Mouse (Mus musculus) brown adipose tissue, adult 24 weeks (tissue): Measurements from ENCODE around the gene Slc27a1. TPM values are rescaled to one million over a fixed set of nuclear protein-coding genes. Genes with fewer than 3 reads are reported as not detected.

Experiments used
- H3K27ac ChIP-seq: fragments of 200-500 bp; replicated peaks from 2 replicates; pipeline ENCODE4 v1.5.1; 2012; ENCODE audit warnings: low read depth, mild to moderate bottlenecking, low read length
- H3K4me1 ChIP-seq: fragments of 200-500 bp; 2 replicates; pipeline ENCODE4 v1.6.1; 2012; ENCODE audit warnings: low read length, mixed read lengths; ENCODE audit not compliant: control insufficient read depth, insufficient read depth, insufficient read length
- H3K4me3 ChIP-seq: fragments of 200-500 bp; 2 replicates; pipeline ENCODE4 v1.5.1; 2012; ENCODE audit warnings: low read depth, mild to moderate bottlenecking, low read length, moderate library complexity; ENCODE audit not compliant: insufficient read depth
- polyA plus RNA-seq: library from polyadenylated mRNA; stranded (reverse); fragments of >200 nt; gene quantifications from 2 replicates; pipeline ENCODE4 v1.2.4, GENCODE M21; 2012; ENCODE audit not compliant: missing spikeins, insufficient read depth, insufficient read length

Slc27a1 gene
- polyA plus RNA-seq, 1 experiment: 118 TPM

- no peak overlapping the region for H3K27ac ChIP-seq
- peaks cover 12% of the 10 kb centered on the region for H3K4me1 ChIP-seq
- peak overlapping the region; percentile 84 for H3K4me3 ChIP-seq
Measured at GRCm38 (mm10) chr8:71591017-71591416, 22.3 kb downstream of the Slc27a1 start.

GRCm38 (mm10) chr8:71591471-71592373, 23.0 kb downstream of the Slc27a1 start, which contains the start of gene Pgls:
Gene Pgls (plus strand): TSS chr8:71592176.
- H3K27ac ChIP-seq: peak within 1 kb of the TSS; percentile 88
- peaks cover 12% of the 10 kb centered on the region for H3K4me1 ChIP-seq
- peak within 1 kb of the TSS; percentile 84 for H3K4me3 ChIP-seq

DNA sequence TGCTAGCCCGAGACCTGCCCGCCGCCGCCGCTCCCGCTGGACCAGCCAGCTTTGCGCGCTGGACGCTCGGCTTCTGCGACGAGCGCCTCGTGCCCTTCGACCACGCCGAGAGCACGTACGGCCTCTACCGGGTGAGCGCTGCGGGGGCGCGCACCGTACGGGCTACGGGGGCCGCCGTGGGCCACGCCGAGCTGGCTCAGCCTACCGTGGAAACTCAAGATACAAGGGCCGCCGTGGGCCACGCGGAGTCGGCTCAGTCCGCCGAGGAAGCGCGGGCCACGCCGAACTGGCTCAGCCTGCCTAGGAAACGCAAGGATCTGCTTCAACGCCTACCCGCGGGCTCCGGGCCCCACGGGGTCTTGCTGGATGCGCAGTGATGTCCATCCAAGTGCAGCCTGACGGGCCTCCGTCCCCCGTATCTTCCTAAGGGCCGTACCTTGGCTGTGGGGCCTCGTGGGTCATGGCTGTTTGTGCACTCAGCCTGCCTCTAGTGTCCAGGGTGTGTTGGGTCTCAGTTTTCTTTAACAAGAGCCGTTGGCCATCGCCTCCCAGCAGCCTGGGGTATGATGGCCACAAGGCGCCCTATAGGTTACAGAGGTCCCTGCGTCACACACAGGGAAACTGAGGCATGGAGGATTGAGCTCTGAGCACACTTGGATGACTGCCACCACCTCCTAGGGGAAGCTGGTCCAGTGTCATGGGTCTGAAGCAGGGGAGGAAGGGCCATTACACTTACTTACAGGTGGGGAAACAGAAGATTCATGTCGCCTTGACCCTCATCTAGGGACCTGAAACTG, 23.9 kb downstream of the Slc27a1 start:
- Histone ChIP-seq H3K4me3 (peak overlapping the region; percentile 84), H3K4me1 (peaks cover 12% of the 10 kb centered on the region), H3K27ac (peak overlapping the region; percentile 88)

GRCm38 (mm10) chr8:71593556-71594323, 25.1 kb downstream of the Slc27a1 start:
- Histone ChIP-seq H3K4me1 (peaks cover 12% of the 10 kb centered on the region), H3K27ac (peak overlapping the region; percentile 88; the same call in 1 of the 2 replicates), H3K4me3 (no peak overlapping the region)

DNA sequence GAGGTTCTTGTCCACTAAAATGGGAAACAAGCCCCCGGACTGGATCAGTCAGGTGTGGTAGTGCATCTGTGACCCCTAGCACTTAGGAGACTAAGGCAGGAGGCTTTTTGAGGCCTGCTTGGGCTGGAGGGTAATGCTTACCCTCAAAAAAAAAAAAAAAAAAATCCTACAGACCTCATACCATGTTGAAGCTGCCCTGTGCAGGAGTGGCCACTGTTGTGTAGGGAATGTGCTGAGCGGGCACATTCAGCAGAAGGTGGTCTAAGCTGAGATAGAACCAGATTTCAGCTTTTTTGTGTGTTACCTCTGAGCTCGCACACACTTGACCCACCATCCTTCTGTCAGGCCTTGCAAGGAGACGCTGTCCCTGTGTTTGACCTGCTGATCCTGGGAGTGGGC, 25.6 kb downstream of the Slc27a1 start:
- Histone ChIP-seq H3K27ac (no peak overlapping the region), H3K4me1 (peaks cover 12% of the 10 kb centered on the region), H3K4me3 (no peak overlapping the region)

DNA sequence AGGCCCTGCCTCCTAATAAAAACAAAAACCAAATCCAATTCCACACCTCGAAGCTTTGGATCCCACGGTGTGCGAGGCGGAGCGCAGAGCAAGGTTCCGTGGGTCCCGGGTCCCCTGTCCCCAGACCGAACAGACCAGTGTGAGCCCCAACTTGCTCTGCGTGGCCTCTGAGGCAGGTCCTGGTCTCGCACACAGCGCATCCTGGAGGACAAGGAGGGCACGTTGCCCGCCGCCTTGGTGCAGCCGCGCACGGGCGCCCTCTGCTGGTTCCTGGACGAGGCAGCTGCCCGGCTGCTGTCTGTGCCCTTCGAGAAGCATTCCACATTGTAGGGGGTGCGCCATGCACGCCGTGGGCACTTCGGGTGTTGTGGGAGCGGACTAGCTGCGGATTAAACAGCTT, 27.2 kb downstream of the Slc27a1 start:
- Histone ChIP-seq H3K27ac (no peak overlapping the region), H3K4me3 (no peak overlapping the region), H3K4me1 (peaks cover 12% of the 10 kb centered on the region)

GRCm38 (mm10) chr8:71596384-71596783, 27.7 kb downstream of the Slc27a1 start:
- peaks cover 10% of the 10 kb centered on the region for H3K4me1 ChIP-seq

GRCm38 (mm10) chr8:71596798-71597197, 28.1 kb downstream of the Slc27a1 start:
- no peak overlapping the region for H3K4me3 ChIP-seq
- peaks cover 10% of the 10 kb centered on the region for H3K4me1 ChIP-seq
- H3K27ac ChIP-seq: no peak overlapping the region

More at GRCm38 (mm10) chr8:71596384-71596783, 27.7 kb downstream of the Slc27a1 start:
- H3K4me3 ChIP-seq: no peak overlapping the region
- H3K27ac ChIP-seq: no peak overlapping the region

DNA sequence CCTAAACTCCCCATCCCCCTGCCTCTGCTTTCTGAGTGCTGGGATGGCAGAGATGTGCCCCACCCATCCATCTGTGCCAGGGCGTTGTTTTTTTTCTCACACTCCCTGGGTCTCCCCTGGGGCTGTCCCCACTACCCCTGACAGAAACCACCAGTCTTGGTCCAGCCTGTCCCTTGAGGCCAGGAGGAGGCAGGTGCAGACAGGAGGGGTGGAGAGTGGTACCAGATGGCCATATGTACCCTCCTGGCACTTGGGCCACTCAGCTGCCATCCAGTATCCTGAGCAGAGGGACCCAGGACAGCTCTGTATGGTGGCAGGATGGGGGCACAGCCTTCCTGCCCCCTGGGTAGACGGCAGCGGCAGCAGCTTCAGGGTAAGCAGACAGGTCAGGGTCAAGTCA, 28.8 kb downstream of the Slc27a1 start, which contains the start of gene Fam129c:
Fam129c (plus strand) TSS at position 198 of the 400 bp plus-strand sequence.
- peaks cover 10% of the 10 kb centered on the region for H3K4me1 ChIP-seq
- H3K4me3 ChIP-seq: no peak within 1 kb of the TSS
- H3K27ac ChIP-seq: no peak within 1 kb of the TSS

- Histone ChIP-seq H3K4me3 (no peak overlapping the region), H3K27ac (no peak overlapping the region), H3K4me1 (peaks cover 7% of the 10 kb centered on the region; the same call in 1 of the 2 replicates)
Measured at GRCm38 (mm10) chr8:71598375-71598774, 29.7 kb downstream of the Slc27a1 start.

- Histone ChIP-seq H3K4me1 (peaks cover 5% of the 10 kb centered on the region; the same call in 1 of the 2 replicates), H3K27ac (no peak overlapping the region), H3K4me3 (no peak overlapping the region)
Measured at GRCm38 (mm10) chr8:71598841-71599240, 30.2 kb downstream of the Slc27a1 start.

DNA sequence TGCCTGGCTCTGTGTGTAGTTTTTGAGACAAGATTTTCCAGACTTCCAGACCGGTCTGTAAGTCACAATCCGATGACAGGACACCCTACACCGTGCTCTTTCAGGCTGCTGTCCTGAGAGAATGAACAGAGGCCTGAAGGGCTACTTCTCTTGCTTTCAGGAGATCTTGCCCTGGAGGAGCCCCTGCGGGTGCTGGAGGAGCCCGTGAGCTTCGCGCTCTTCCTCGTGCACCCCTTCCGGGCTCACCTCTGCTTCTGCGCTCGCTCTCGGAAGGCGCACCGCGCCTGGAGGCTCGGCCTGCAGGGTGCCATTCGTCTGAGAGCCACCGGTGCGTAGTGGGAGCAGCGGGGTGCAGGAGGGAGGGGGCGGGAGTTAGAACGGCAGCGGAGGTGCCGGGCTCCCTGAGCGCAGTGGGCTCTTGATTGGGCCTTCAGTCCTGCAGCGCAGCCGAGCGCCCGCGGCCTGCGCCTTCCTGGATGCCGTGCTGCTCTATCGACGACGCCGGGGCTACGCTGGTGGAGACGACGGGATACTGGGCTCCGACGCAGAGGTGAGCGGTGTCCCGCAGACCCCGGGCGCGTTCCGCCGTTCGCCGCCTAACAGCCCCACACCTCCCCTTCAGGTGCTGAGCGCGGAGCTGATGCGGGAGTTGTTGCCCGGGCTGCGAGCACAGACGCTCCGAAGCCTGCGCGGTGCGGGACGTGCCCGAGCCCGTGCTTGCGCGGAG, 33.4 kb downstream of the Slc27a1 start:
- H3K27ac ChIP-seq: no peak overlapping the region
- peak overlapping the region; percentile 32 for H3K4me3 ChIP-seq
- peaks cover 2% of the 10 kb centered on the region; the same call in 1 of the 2 replicates for H3K4me1 ChIP-seq

GRCm38 (mm10) chr8:71602666-71603334, 34.1 kb downstream of the Slc27a1 start:
- H3K27ac ChIP-seq: no peak overlapping the region

More at GRCm38 (mm10) chr8:71602666-71603334, 34.1 kb downstream of the Slc27a1 start:
- Histone ChIP-seq H3K4me1 (peaks cover 2% of the 10 kb centered on the region; the same call in 1 of the 2 replicates), H3K4me3 (peak overlapping the region; percentile 32)
